Mouse (Mus musculus) stomach, postnatal 0 days (tissue): ENCODE measurements around the gene Zfp688. TPM values are rescaled to one million over a fixed set of nuclear protein-coding genes. Genes with fewer than 3 reads are reported as not detected.
A peak's percentile ranks its signal among the peaks of the same experiment; 100 is the strongest.
"Not testable (repeated sequence)": the region's sequence is repeated elsewhere in the genome, so short reads cannot be mapped to it uniquely, and the experiment has no call there.

Experiments
- ATAC-seq: fragments of 200-750 bp; cut with Nextera tagmentation; 2 replicates; pipeline ENCODE4 v1.8.0; 2017; ENCODE audit not compliant: low FRiP score, low TSS enrichment
- DNase-seq: peaks from one replicate; pipeline ENCODE4 v3.0.0-alpha.2; 2016; ENCODE audit warnings: low spot score
- H3K27ac ChIP-seq: fragments of 300-500 bp; sonication (generic); replicated peaks from 2 replicates; pipeline ENCODE4 v1.5.1; 2014; ENCODE audit warnings: mild to moderate bottlenecking, control low read depth
- H3K27me3 ChIP-seq: fragments of 300-500 bp; sonication (generic); 2 replicates; pipeline ENCODE4 v1.6.1; 2014; ENCODE audit warnings: low read length; ENCODE audit not compliant: control insufficient read depth, insufficient read depth
- H3K36me3 ChIP-seq: fragments of 300-500 bp; sonication (generic); 2 replicates; pipeline ENCODE4 v1.6.1; 2014; ENCODE audit warnings: low read length, mixed read lengths; ENCODE audit not compliant: control insufficient read depth, insufficient read depth
- H3K4me1 ChIP-seq: fragments of 300-500 bp; sonication (generic); replicated peaks from 2 replicates; pipeline ENCODE4 v1.6.1; 2014; ENCODE audit warnings: antibody characterized with exemption; ENCODE audit not compliant: control insufficient read depth, insufficient read depth
- H3K4me2 ChIP-seq: fragments of 300-500 bp; sonication (generic); replicated peaks from 2 replicates; pipeline ENCODE4 v1.6.1; 2014; ENCODE audit warnings: low read depth, mild to moderate bottlenecking, control low read depth, moderate library complexity
- H3K4me3 ChIP-seq: fragments of 300-500 bp; sonication (generic); 2 replicates; pipeline ENCODE4 v1.5.1; 2014; ENCODE audit warnings: low read depth, low read length, control low read depth
- H3K9ac ChIP-seq: fragments of 300-500 bp; sonication (generic); 2 replicates; pipeline ENCODE4 v1.6.1; 2014; ENCODE audit warnings: mild to moderate bottlenecking, low read length, control low read depth, mixed read lengths
- H3K9me3 ChIP-seq: fragments of 300-500 bp; sonication (generic); 2 replicates; pipeline ENCODE4 v1.6.1; 2016; ENCODE audit warnings: low read length; ENCODE audit not compliant: control insufficient read depth
- CTCF ChIP-seq: IDR thresholded peaks from 2 replicates; pipeline ENCODE4 v1.5.1; 2016; ENCODE audit warnings: antibody characterized with exemption, low read depth, mild to moderate bottlenecking, moderate library complexity
- EP300 ChIP-seq: optimal IDR thresholded peaks from 2 replicates; pipeline ENCODE3; 2016; ENCODE audit warnings: antibody characterized with exemption
- WGBS: fragments of 180-500 bp; shearing (Covaris S2); extraction: QIAGEN DNeasy Blood & Tissue Kit; methylation state at CpG from one replicate; pipeline ENCODE4 v1.1.7; 2014; 5-methylcytosine and 5-hydroxymethylcytosine counted together
- polyA plus RNA-seq: library from polyadenylated mRNA; unstranded; fragments of >200 nt; fragmentation: Nextera tagmentation; extraction: Ambion mirVana; gene quantifications from 2 replicates; pipeline ENCODE4 v1.2.1, GENCODE M21; 2015

Gene Zfp688
- polyA plus RNA-seq, 1 experiment from 2014 or later, result 15.6 TPM

DNA sequence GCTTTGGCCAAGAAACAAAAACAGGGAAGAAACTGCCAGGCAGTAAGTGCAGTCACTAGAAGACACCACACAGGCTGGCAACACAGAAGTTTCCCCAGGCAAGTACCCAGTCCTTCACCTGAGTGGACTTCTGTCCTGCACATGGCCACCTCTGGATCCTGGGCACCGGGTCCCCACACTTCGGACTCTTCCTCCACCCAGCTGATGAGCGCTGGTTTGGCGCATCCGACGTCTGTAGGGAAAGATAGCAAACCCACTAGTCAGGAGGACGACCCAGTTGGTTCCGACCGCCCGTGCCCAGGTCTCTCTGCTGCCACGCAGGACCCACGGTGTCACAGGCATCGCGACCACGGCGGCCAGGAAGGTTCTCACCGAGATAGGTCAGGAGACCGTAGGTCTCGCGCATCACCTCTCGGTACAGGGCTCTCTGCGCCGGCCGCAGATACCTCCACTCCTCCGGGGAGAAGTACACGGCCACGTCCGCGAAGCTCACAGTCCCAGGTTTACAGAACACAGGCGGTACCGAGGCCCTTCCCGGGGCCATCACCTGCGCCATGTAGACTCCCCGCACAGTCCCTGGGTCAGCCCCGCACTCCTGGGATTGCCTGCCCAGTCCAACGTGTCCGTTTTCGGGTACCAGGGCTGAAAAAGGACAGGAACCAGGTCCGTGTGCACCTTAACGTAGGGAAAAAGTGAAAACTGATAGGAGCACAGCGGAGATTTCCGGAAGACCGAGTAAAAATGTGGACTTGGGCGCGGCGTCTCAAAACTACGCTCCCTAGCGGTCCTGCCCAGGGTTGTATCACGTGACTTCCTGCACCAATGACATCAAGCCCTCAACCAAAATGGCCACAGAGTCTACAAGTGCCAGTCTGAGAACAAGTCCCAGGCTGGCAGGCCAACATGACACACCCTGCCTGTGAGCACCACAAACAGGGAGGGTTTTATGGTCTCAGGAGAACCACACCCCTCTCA, 46.3 kb downstream of the Zfp688 start, which contains the start of gene Zfp747:
Gene Zfp747 (minus strand): TSS at position 780 of the 975 bp plus-strand sequence.
- peak; percentile 97 for ATAC-seq
- H3K9me3 ChIP-seq, H3K36me3 ChIP-seq, H3K27me3 ChIP-seq, H3K4me1 ChIP-seq: not testable (repeated sequence)
- WGBS, result 1% methylated on average over 45 of the region's 49 CpGs
- Histone ChIP-seq H3K4me3 (peak within 1 kb of the TSS; percentile 67), H3K9ac (peak within 1 kb of the TSS; percentile 77), H3K27ac (peak within 1 kb of the TSS; percentile 82; the same call in 1 of the 2 replicates), H3K4me2 (peak within 1 kb of the TSS; percentile 74)
- DNase-seq, result peak; percentile 95
- peak; percentile 80 for TF ChIP-seq CTCF

DNA sequence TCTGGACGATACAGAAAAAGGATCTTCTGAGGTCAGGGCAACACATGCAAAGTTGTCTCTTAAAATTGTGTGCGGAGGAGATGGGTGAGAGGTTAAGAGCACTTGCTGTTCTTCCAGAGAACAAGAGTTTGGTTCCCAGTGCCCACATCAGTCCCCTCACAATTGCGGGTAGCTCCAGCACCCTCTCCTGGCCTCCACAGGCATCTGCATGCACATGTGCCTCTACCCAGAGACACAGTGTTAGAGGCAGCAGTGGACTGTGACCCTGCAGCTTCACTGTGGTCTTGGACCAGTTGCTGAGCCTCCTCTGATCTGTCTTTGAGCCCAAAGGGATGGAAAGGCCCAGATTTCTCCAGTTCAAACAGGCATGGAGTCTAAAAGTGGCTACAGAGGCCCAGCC, 50.0 kb downstream of the Zfp688 start:
- 79% methylated on average over 3 of the region's 3 CpGs for WGBS
- DNase-seq, ATAC-seq, H3K27ac ChIP-seq, H3K27me3 ChIP-seq, H3K9me3 ChIP-seq, H3K4me2 ChIP-seq, H3K4me3 ChIP-seq, H3K9ac ChIP-seq, H3K36me3 ChIP-seq, H3K4me1 ChIP-seq: not testable (repeated sequence)
- peak; percentile 34 for TF ChIP-seq CTCF

GRCm38 (mm10) chr7:127371213-127371612, 50.7 kb downstream of the Zfp688 start:
- Histone ChIP-seq H3K9me3 (no peaks in the 10 kb centered on the region), H3K4me3 (no peak overlapping the region), H3K27me3 (no peaks in the 10 kb centered on the region), H3K4me2 (no peak overlapping the region), H3K4me1 (no peaks in the 10 kb centered on the region), H3K9ac (no peak overlapping the region), H3K27ac (no peak overlapping the region), H3K36me3 (no peaks in the 10 kb centered on the region)
- ATAC-seq (no peak), DNase-seq (no peak)
- no peak for TF ChIP-seq CTCF
- no peak for TF ChIP-seq EP300
- 81% methylated on average over 2 of the region's 2 CpGs for WGBS

Other genes with a start within 250 kb of the Zfp688 start
- gene Cd2bp2, start 226.0 kb downstream of the Zfp688 start, polyA plus RNA-seq, result 22.8 and 25.2 TPM in 2 replicates
- 11.7 and 12.1 TPM in 2 replicates for gene Tbc1d10b, start 213.6 kb downstream of the Zfp688 start, polyA plus RNA-seq
- gene Mylpf, start 213.2 kb downstream of the Zfp688 start, polyA plus RNA-seq, result 11.7 and 15.9 TPM in 2 replicates
- gene Zfp553, start 189.0 kb downstream of the Zfp688 start, polyA plus RNA-seq, result 11.4 and 12.2 TPM in 2 replicates
- gene Sept1, start 188.9 kb downstream of the Zfp688 start, polyA plus RNA-seq, result 7.0 and 7.9 TPM in 2 replicates
- 27.3 and 29.6 TPM in 2 replicates for gene Zfp771, start 177.8 kb downstream of the Zfp688 start, polyA plus RNA-seq
- 79.8 and 84.5 TPM in 2 replicates for gene Dctpp1, start 161.4 kb downstream of the Zfp688 start, polyA plus RNA-seq
- gene Sephs2, start 148.0 kb downstream of the Zfp688 start, polyA plus RNA-seq, result 113 and 115 TPM in 2 replicates
- 0.80 and 1.1 TPM in 2 replicates for gene Itgal, start 125.8 kb downstream of the Zfp688 start, polyA plus RNA-seq
- 9.0 and 11.0 TPM in 2 replicates for gene Zfp768, start 76.5 kb downstream of the Zfp688 start, polyA plus RNA-seq
- 4.9 and 5.4 TPM in 2 replicates for gene Zfp747, start 46.0 kb downstream of the Zfp688 start, polyA plus RNA-seq
- 3.0 and 3.1 TPM in 2 replicates for gene 9130019O22Rik, start 34.9 kb downstream of the Zfp688 start, polyA plus RNA-seq
- gene E430018J23Rik, start 28.4 kb downstream of the Zfp688 start, polyA plus RNA-seq, result 3.3 and 3.9 TPM in 2 replicates
- gene Zfp764, start 15.2 kb downstream of the Zfp688 start, polyA plus RNA-seq, result 4.0 and 4.3 TPM in 2 replicates
- gene Zfp689, start 27.1 kb upstream of the Zfp688 start, polyA plus RNA-seq, result 2.1 and 2.9 TPM in 2 replicates
- 30.4 and 36.5 TPM in 2 replicates for gene Prr14, start 37.5 kb upstream of the Zfp688 start, polyA plus RNA-seq
- 8.7 and 9.3 TPM in 2 replicates for gene Fbrs, start 57.1 kb upstream of the Zfp688 start, polyA plus RNA-seq
- gene Srcap, start 89.9 kb upstream of the Zfp688 start, polyA plus RNA-seq, result 13.0 TPM in 2 replicates
- gene Gm42715, start 97.5 kb upstream of the Zfp688 start, polyA plus RNA-seq, result 6.1 and 6.4 TPM in 2 replicates
- gene Tmem265, start 139.3 kb upstream of the Zfp688 start, polyA plus RNA-seq, result 22.7 and 24.3 TPM in 2 replicates
- 22.6 and 24.3 TPM in 2 replicates for gene Phkg2, start 151.3 kb upstream of the Zfp688 start, polyA plus RNA-seq
- gene Ccdc189, start 166.5 kb upstream of the Zfp688 start, polyA plus RNA-seq, result 3.5 and 3.6 TPM in 2 replicates
- gene Rnf40, start 166.7 kb upstream of the Zfp688 start, polyA plus RNA-seq, result 17.1 and 18.7 TPM in 2 replicates
- gene Zfp629, start 193.7 kb upstream of the Zfp688 start, polyA plus RNA-seq, result 3.6 and 3.7 TPM in 2 replicates